Mouse (Mus musculus) stomach, embryonic 14.5 days (tissue): ENCODE results near the gene Hoxd4. TPM values are rescaled to one million over a fixed set of nuclear protein-coding genes. Genes with fewer than 3 reads are reported as not detected.

Experiments used
- ATAC-seq: fragments of 200-750 bp; cut with Nextera tagmentation; 2 replicates; pipeline ENCODE4 v1.8.0; 2017; ENCODE audit warnings: low read depth, moderate TSS enrichment; ENCODE audit not compliant: insufficient number of reproducible peaks, insufficient read depth, low FRiP score
- H3K27ac ChIP-seq: fragments of 300-500 bp; sonication (generic); 2 replicates; pipeline ENCODE4 v1.5.1; 2014; ENCODE audit warnings: mild to moderate bottlenecking, low read length, moderate library complexity, mixed read lengths
- H3K27me3 ChIP-seq: fragments of 300-500 bp; sonication (generic); 2 replicates; pipeline ENCODE4 v1.6.1; 2014; ENCODE audit warnings: low read length, control low read depth, mixed read lengths; ENCODE audit not compliant: control insufficient read depth, insufficient read depth
- H3K36me3 ChIP-seq: fragments of 300-500 bp; sonication (generic); 2 replicates; pipeline ENCODE4 v1.6.1; 2014; ENCODE audit warnings: mild to moderate bottlenecking, control low read depth, low read length, moderate library complexity, mixed read lengths; ENCODE audit not compliant: control insufficient read depth, insufficient read depth
- H3K4me1 ChIP-seq: fragments of 300-500 bp; sonication (generic); 2 replicates; pipeline ENCODE4 v1.6.1; 2014; ENCODE audit warnings: low read length, control low read depth, mixed read lengths; ENCODE audit not compliant: control insufficient read depth, insufficient read depth
- H3K4me2 ChIP-seq: fragments of 300-500 bp; sonication (generic); replicated peaks from 2 replicates; pipeline ENCODE4 v1.6.1; 2014; ENCODE audit warnings: low read depth, low read length, control low read depth
- H3K4me3 ChIP-seq: fragments of 300-500 bp; sonication (generic); 2 replicates; pipeline ENCODE4 v1.5.1; 2014; ENCODE audit warnings: low read depth, low read length, control low read depth
- H3K9ac ChIP-seq: fragments of 300-500 bp; sonication (generic); replicated peaks from 2 replicates; pipeline ENCODE4 v1.6.1; 2014; ENCODE audit warnings: low read depth, mild to moderate bottlenecking, control low read depth, low read length, moderate library complexity, mixed read lengths
- H3K9me3 ChIP-seq: fragments of 300-500 bp; sonication (generic); 2 replicates; pipeline ENCODE4 v1.6.1; 2016; ENCODE audit warnings: low read depth, low read length, control low read depth; ENCODE audit not compliant: control insufficient read depth
- WGBS: fragments of 180-500 bp; shearing (Covaris S2); extraction: QIAGEN DNeasy Blood & Tissue Kit; methylation state at CpG from one replicate; pipeline ENCODE4 v1.1.7; 2014; 5-methylcytosine and 5-hydroxymethylcytosine counted together
- polyA plus RNA-seq: library from polyadenylated mRNA; unstranded; fragments of >200 nt; fragmentation: Nextera tagmentation; extraction: Ambion mirVana; gene quantifications from 2 replicates; pipeline ENCODE4 v1.2.1, GENCODE M21; 2014

Gene Hoxd4
- polyA plus RNA-seq, 1 experiment from 2014 or later = 0.81 TPM

GRCm38 (mm10) chr2:74713239-74714150 is 1.8 kb downstream of the Hoxd4 start:
- no peak overlapping the region for H3K4me3 ChIP-seq
- H3K4me2 ChIP-seq = no peak overlapping the region
- no peaks in the 10 kb centered on the region for H3K36me3 ChIP-seq
- H3K27ac ChIP-seq = no peak overlapping the region
- H3K9me3 ChIP-seq = no peaks in the 10 kb centered on the region
- H3K27me3 ChIP-seq = peaks cover 75% of the 10 kb centered on the region
- no peak for ATAC-seq
- H3K4me1 ChIP-seq = no peaks in the 10 kb centered on the region; the same call in 1 of the 2 replicates
- 13% methylated on average over 19 of the region's 19 CpGs for WGBS
- H3K9ac ChIP-seq = no peak overlapping the region

- Histone ChIP-seq H3K36me3 (no peaks in the 10 kb centered on the region), H3K4me2 (no peak overlapping the region), H3K9ac (no peak overlapping the region), H3K4me1 (no peaks in the 10 kb centered on the region; the same call in 1 of the 2 replicates), H3K27ac (no peak overlapping the region), H3K27me3 (peaks cover 74% of the 10 kb centered on the region), H3K4me3 (no peak overlapping the region), H3K9me3 (no peaks in the 10 kb centered on the region)
- 9% methylated on average over 18 of the region's 18 CpGs for whole genome bisulfite sequencing
- no peak for ATAC-seq
Observed at GRCm38 (mm10) chr2:74714156-74714789, 2.5 kb downstream of the Hoxd4 start.

GRCm38 (mm10) chr2:74714881-74715280 is 3.2 kb downstream of the Hoxd4 start:
- Histone ChIP-seq H3K36me3 (no peaks in the 10 kb centered on the region), H3K4me2 (0 out of 2 replicates have a peak overlapping the region, but pooled peaks have one; percentile 10), H3K4me3 (no peak overlapping the region), H3K4me1 (no peaks in the 10 kb centered on the region; the same call in 1 of the 2 replicates), H3K9ac (no peak overlapping the region), H3K27ac (no peak overlapping the region), H3K27me3 (peaks cover 68% of the 10 kb centered on the region), H3K9me3 (no peaks in the 10 kb centered on the region)
- WGBS = 4% methylated on average over 14 of the region's 14 CpGs
- no peak for ATAC-seq

- WGBS = 3% methylated on average over 26 of the region's 26 CpGs
- H3K9ac ChIP-seq = no peak overlapping the region
- H3K4me1 ChIP-seq = no peaks in the 10 kb centered on the region; the same call in 1 of the 2 replicates
- peak overlapping the region; percentile 11; the same call in 1 of the 2 replicates for H3K4me3 ChIP-seq
- no peak overlapping the region for H3K27ac ChIP-seq
- H3K27me3 ChIP-seq = peaks cover 63% of the 10 kb centered on the region
- H3K4me2 ChIP-seq = peak overlapping the region; percentile 42
- ATAC-seq = peak; percentile 58
- no peaks in the 10 kb centered on the region for H3K36me3 ChIP-seq
- no peaks in the 10 kb centered on the region for H3K9me3 ChIP-seq
Observed at GRCm38 (mm10) chr2:74715504-74716241, 3.9 kb downstream of the Hoxd4 start.

GRCm38 (mm10) chr2:74720384-74720783 is 8.7 kb downstream of the Hoxd4 start:
- H3K36me3 ChIP-seq = no peaks in the 10 kb centered on the region
- H3K27ac ChIP-seq = no peak overlapping the region
- 22% methylated on average over 2 of the region's 2 CpGs for WGBS
- peaks cover 72% of the 10 kb centered on the region for H3K27me3 ChIP-seq
- H3K9me3 ChIP-seq = no peaks in the 10 kb centered on the region
- ATAC-seq = no peak
- no peak overlapping the region for H3K9ac ChIP-seq
- no peaks in the 10 kb centered on the region for H3K4me1 ChIP-seq
- no peak overlapping the region for H3K4me2 ChIP-seq
- H3K4me3 ChIP-seq = no peak overlapping the region

GRCm38 (mm10) chr2:74720955-74721491 is 9.3 kb downstream of the Hoxd4 start:
- no peak overlapping the region for H3K4me2 ChIP-seq
- no peaks in the 10 kb centered on the region for H3K9me3 ChIP-seq
- H3K9ac ChIP-seq = no peak overlapping the region
- H3K36me3 ChIP-seq = no peaks in the 10 kb centered on the region
- no peak overlapping the region for H3K27ac ChIP-seq
- WGBS = 24% methylated on average over 5 of the region's 5 CpGs
- no peaks in the 10 kb centered on the region for H3K4me1 ChIP-seq
- peaks cover 75% of the 10 kb centered on the region for H3K27me3 ChIP-seq
- no peak overlapping the region for H3K4me3 ChIP-seq
- ATAC-seq = no peak

GRCm38 (mm10) chr2:74721882-74722281 is 10.2 kb downstream of the Hoxd4 start:
- Histone ChIP-seq H3K27me3 (peaks cover 74% of the 10 kb centered on the region), H3K27ac (no peak overlapping the region)

GRCm38 (mm10) chr2:74722949-74723348 is 11.2 kb downstream of the Hoxd4 start:
- Histone ChIP-seq H3K27me3 (peaks cover 69% of the 10 kb centered on the region), H3K9me3 (no peaks in the 10 kb centered on the region), H3K4me2 (no peak overlapping the region), H3K4me3 (no peak overlapping the region), H3K27ac (no peak overlapping the region), H3K4me1 (no peaks in the 10 kb centered on the region), H3K36me3 (no peaks in the 10 kb centered on the region), H3K9ac (no peak overlapping the region)
- WGBS = 31% methylated on average over 8 of the region's 8 CpGs
- no peak for ATAC-seq

More at GRCm38 (mm10) chr2:74721882-74722281, 10.2 kb downstream of the Hoxd4 start:
- no peak overlapping the region for H3K4me3 ChIP-seq
- no peaks in the 10 kb centered on the region for H3K36me3 ChIP-seq
- 10% methylated on average over 6 of the region's 6 CpGs for WGBS
- no peak overlapping the region for H3K9ac ChIP-seq
- no peak for ATAC-seq
- no peak overlapping the region for H3K4me2 ChIP-seq
- no peaks in the 10 kb centered on the region for H3K9me3 ChIP-seq
- H3K4me1 ChIP-seq = no peaks in the 10 kb centered on the region
